Mouse (Mus musculus) left cerebral cortex, adult 2 months (tissue): Measurements from ENCODE around the gene Lmna. TPM values are rescaled to one million over a fixed set of nuclear protein-coding genes. Genes with fewer than 3 reads are reported as not detected.

Source experiments
- DNase-seq, 2 experiments: peaks; one replicate each; pipeline ENCODE4 v3.0.0; 2021 to 2022; ENCODE audit warnings: low spot score in 2 of 2, mixed read lengths in 1 of 2; ENCODE audit errors: extremely low spot score in 1 of 2
- H3K27ac ChIP-seq: fragments of 200-600 bp; 2 replicates; pipeline ENCODE4 v1.8.1; 2022
- H3K4me3 ChIP-seq: fragments of 200-600 bp; 2 replicates; pipeline ENCODE4 v1.8.1; 2022
- CTCF ChIP-seq: fragments of 200-600 bp; IDR thresholded peaks from 2 replicates; pipeline ENCODE4 v1.8.1; 2022; ENCODE audit warnings: antibody characterized with exemption, mild to moderate bottlenecking, moderate library complexity
- intact Hi-C: fragments of 180-260 bp; cut with DNase I; formaldehyde crosslinking; loops from one replicate; pipeline ENCODE4 v1.15.1; 2025
- total RNA-seq, 2 experiments: library from RNA; stranded (reverse); gene quantifications; 2 replicates each; pipeline ENCODE4 v1.2.3; 2021

Lmna gene
- total RNA-seq, 2 experiments from 2014 or later, result 59.3 to 61.7 TPM

DNA sequence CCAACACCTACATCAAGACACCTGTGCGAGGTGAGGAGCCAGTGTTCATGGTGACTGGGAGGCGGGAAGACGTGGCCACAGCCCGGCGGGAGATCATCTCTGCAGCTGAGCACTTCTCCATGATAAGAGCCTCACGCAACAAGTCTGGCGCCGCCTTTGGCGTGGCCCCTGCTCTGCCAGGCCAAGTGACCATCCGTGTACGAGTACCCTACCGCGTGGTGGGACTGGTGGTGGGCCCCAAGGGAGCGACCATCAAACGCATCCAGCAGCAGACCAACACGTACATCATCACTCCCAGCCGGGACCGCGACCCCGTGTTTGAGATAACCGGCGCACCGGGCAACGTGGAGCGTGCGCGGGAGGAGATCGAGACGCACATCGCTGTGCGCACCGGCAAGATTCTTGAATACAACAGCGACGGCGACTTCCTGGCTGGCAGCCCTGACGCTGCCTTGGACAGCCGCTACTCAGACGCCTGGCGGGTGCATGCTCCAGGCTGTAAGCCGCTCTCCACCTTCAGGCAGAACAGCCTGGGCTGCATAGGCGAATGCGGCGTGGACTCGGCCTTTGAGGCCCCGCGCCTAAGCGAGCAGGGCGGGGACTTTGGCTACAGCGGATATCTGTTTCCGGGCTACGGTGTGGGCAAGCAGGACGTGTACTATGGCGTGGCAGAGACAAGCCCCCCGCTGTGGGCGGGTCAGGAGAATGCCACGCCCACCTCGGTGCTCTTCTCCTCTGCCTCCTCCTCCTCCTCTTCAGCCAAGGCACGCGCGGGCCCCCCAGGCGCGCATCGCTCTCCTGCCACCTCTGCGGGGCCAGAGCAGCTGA is 26.6 kb upstream of the Lmna start:
- intact Hi-C loops, result no loop called here
- Histone ChIP-seq H3K27ac (peak overlapping the region; percentile 83), H3K4me3 (peak overlapping the region; percentile 55)
- DNase-seq, result peak; percentile 74 to 76
- TF ChIP-seq CTCF, result no peak

DNA sequence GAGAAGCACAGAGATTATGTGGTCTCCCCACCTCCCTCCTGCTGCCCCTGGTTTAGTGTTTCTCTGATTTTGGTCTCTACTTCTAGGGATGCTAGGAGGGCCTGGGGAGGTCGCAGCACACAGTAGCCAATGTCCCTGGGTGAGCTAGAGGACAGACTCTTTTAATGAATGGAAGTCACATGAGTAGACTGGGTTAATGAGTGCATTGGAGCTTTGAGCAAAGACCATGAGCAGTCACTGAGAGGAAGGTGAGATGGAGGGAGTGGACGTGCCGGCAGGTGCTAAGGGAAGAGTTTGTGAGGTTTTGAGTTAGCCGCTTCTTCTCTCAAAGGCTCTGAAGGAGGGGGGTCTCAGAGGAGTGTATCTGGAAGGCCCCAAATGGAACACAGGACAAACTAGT is 25.8 kb upstream of the Lmna start:
- no peak for DNase-seq
- Histone ChIP-seq H3K27ac (no peak overlapping the region), H3K4me3 (no peak overlapping the region)
- intact Hi-C loops, result no loop called here
- TF ChIP-seq CTCF, result no peak

DNA sequence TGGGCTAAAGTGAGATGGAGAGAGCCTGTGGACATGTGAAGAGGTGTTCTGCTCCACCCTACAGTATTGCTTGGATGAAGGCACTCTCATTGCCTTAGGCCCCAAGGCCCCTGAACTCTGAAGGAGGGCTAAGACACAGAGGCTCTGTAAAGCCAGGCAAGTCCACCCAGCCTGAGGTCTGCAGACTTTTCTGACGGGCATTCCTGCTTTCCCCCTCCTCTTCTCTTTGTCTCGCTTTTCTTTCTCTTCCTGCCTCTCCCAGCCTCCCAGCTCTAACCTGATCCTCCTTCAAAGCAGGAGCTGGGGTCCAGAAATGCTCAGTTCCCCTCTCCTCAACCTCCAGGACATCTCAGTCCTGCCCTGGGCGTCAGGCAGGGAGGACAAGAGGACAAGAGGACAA is 25.2 kb upstream of the Lmna start:
- no peak for DNase-seq
- TF ChIP-seq CTCF, result no peak
- Histone ChIP-seq H3K27ac (no peak overlapping the region), H3K4me3 (no peak overlapping the region)
- intact Hi-C loops, result no loop called here

DNA sequence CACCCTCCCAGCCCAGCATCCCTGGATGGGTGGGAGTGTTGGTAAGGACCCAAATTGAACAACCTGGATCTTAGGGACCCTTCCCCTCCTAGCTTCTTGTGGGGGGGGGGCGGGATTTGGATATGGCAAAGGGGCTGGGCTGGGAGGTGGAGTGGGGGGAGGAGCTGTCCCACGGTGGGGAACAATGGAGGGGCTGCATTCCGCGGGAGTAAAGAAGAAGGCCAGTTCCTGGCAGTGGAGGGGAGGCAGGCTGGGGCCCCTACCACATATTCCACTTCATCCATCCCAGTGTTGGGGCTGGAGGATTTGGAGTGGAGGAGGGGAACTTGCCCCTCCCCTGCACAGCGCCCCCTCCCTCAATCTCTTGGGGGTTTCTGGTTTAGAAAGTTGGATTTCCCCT is 23.9 kb upstream of the Lmna start:
- no peak for DNase-seq
- no peak for TF ChIP-seq CTCF
- intact Hi-C loops, result no loop called here
- Histone ChIP-seq H3K27ac (no peak overlapping the region), H3K4me3 (no peak overlapping the region)

DNA sequence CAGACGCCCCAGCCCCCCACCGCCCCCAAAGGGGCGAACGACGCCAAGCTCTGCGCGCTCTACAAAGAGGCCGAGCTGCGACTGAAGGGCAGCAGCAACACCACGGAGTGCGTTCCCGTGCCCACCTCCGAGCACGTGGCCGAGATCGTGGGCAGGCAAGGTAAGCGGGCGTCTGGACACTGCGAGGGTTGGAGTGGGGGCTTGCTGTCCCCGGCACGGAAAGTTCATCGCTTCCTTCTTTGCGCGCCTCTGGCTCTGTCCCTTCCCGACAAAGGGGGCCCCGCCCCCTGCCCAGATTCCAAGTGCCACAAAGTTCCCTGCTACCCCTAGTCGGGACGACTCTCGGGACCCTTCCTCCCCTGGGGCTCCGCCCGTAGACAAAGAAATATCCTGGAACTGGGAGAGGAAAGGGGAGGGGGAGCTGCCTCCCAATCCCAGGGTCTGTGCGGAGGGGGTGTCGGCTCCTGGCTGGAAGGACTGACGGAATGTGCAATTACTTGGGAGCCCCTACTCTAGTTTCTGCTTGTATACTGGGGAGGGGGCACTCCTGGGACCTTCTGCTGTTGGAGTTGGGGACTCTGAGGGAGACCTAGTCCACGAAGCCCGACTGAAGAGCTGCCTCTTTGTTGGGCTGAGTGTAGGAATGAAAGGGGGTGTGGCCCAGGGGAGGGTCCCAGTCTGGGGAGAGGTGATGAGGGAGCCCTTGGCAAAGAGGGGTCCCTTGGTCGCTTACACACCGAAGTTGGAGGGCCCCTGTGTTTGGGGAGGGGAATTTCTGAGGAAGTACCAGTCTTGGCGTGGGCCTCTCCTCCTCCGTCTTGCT is 23.1 kb upstream of the Lmna start:
- no peak for DNase-seq
- H3K4me3 ChIP-seq, result peak overlapping the region; percentile 96
- intact Hi-C loops, result no loop called here
- no peak overlapping the region for H3K27ac ChIP-seq
- no peak for TF ChIP-seq CTCF

DNA sequence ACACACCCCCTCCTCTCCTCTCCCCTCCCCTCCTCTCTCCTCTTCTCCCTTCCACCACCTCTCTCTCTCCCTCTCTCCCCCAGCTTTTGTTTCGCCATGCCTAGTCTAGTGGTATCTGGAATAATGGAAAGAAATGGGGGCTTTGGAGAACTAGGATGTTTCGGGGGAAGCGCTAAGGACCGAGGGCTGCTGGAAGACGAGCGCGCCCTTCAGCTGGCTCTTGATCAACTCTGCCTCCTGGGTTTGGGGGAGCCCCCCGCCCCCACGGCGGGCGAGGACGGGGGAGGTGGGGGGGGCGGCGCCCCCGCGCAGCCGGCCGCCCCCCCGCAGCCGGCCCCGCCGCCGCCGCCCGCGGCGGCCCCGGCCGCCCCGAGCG is 22.5 kb upstream of the Lmna start, which contains the start of gene Mex3a:
Mex3a (plus strand) TSS at position 97 of the 376 bp plus-strand sequence.
- peak within 1 kb of the TSS; percentile 96 for H3K4me3 ChIP-seq
- TF ChIP-seq CTCF, result no peak
- intact Hi-C loops, result no loop called here
- H3K27ac ChIP-seq, result peak within 1 kb of the TSS; percentile 89
- DNase-seq, result no peak

DNA sequence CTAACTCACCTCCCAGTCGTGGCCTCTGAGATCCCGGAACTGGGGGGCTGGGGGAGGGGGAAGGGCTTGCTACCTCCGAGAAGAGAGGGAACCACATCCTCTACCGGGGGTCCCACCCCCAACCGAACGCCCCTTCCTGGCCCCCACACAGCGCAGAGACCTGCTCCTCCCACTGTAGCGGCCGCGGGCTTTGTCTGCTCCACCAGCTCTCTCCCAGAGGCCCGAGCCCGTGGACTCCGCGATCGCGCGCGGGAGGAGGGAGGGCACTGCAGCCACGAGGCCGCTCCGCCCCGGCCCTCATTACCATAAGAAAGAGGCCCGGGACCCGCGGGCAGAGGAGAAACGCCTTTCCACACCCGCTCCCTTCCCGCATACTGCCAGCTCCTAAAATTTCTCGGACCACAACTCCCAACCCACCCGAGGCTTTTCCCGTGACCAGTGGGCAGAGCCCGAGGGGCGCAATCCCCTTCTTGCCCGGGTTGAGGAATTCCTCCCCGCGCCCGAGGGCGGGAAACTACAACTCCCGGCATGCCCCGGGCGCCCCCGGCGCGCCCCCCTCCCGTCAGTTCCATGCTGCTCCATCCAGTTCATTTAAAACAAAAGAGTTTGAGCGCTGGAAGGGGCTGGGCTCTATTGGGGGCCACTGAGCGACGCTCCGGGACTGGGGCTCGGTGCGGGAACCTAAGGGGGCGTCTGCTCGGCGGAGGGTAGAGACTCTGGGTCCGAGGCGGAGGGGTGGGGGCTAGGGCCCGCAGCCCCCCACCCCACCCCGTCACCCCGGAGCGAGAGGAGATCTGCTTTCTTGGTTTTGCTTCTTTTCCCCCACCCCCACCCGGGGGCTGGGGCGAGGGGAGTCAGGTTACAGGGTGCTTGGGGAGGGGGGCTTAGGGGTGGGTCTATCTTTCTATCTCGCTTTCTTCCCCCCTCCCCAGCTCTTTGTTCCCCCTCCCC is 21.9 kb upstream of the Lmna start:
- DNase-seq, result peak; percentile 87 to 88
- TF ChIP-seq CTCF, result no peak
- intact Hi-C loops, result no loop called here
- Histone ChIP-seq H3K4me3 (peak overlapping the region; percentile 96), H3K27ac (peak overlapping the region; percentile 89)

DNA sequence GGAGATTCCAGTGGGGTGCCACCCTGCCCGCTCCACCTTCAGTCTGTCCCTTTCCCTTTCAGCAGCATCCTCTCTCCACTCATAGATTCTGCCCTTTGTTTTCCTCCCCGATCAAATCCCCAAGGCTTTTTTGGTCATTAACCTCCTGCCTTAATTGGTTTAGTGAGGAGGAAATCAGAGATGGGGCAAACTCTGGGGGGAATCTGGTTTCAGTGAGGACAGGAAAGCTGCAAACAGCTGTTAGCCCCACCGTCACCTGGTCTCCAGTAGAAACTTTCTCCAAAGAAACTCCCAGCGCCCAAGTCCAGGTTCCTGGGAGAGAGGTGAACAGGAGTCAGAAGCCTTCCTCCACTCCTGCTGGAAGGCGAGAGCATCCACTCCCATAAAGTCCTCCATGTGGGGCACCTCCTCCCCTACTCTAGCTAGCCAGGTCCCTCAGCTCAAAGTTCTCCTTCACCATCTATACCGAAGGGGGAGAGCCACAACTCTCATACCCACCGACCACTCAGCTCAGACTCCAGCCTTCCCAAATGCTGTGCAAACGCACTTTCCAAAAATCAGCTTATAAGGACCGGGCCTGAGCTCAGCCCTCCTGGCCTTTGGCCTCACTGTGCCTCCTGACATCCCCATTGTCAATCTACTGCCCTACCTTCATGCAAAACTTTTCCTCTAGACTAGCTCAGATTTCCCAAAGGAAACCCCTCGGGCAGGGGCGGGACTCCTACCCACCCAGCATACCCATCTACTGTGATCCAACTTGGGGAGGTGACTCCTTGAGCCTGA is 20.5 kb upstream of the Lmna start:
- intact Hi-C loops, result no loop called here
- Histone ChIP-seq H3K27ac (no peak overlapping the region), H3K4me3 (no peak overlapping the region)
- no peak for TF ChIP-seq CTCF
- DNase-seq, result no peak

DNA sequence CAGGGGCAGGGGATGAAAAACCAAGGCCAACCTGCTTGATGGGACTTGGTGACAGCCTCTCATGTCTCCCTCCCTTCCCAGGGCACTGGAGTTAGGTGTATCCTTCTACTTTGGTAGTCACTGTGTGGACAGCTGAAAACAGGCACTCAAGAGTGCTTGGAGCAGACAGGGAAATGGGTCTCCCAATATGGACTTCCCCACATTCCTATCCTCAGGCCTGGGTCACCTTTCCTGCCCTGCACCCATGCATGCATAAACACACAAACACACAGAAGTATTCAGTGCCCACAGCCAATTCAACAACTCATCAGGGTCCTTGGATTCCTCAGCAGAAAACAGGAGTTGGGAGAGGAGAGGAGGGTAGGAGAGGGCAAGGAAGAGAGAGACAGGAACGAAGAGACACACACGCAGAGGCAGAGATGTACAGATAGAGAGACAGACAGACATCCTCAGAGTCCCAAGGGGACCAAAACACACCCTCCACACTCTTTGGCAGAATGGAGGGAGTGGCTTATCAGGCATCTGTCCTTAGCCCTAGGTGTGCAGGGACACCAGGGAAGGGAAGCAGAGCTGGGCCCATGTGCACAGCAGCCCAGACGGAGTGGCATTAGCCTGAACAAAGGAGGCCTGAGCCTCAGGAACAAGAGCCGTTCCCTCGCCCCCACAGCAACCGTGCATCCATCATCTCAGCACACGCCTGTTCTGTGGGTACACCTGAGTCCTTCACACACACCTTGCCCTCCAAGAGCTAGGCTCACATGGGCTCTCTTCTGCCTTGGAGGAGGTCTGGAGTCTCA is 19.6 kb upstream of the Lmna start:
- no peak for TF ChIP-seq CTCF

DNA sequence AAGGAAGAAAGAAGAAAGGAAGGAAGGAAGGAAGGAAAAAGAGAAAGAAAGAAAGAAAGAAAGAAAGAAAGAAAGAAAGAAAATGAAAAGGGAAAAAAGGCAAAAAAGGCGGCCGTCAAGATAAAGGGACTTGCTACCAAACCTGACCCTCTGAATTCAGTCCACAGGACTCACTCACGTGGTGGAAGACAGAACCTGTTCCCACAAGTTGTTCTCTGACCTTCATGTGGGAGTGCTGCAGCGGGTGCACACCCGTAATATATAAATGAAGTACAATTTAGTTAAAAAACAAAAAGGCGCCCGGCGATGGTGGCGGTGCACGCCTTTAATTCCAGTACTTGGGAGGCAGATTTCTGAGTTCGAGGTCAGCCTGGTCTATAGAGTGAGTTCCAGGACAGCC is 18.9 kb upstream of the Lmna start:
- DNase-seq, result no peak
- H3K27ac ChIP-seq, result no peak overlapping the region
- intact Hi-C loops, result loop anchor here (5.0 kb wide), 1 partner anchor 121 kb away; no protein-coding TSS in a partner anchor
- H3K4me3 ChIP-seq, result no peak overlapping the region
- no peak for TF ChIP-seq CTCF

More for the DNA sequence above, 19.6 kb upstream of the Lmna start:
- intact Hi-C loops, result loop anchor here (5.0 kb wide), 1 partner anchor 122 kb away; no protein-coding TSS in a partner anchor
- H3K27ac ChIP-seq, result no peak overlapping the region
- no peak overlapping the region for H3K4me3 ChIP-seq
- DNase-seq, result no peak
